Mouse (Mus musculus) ovary, adult 18-20 months (tissue): Measurements from ENCODE around the gene Spag8.

Source experiments
- DNase-seq: peaks from one replicate; pipeline ENCODE4 v3.0.0; 2022; ENCODE audit warnings: low spot score, mixed read lengths

The Spag8 gene

GRCm38 (mm10) chr4:43649783-43650182 is 3.6 kb downstream of the Spag8 start:
- DNase-seq = no peak

- DNase-seq = no peak
Observed at GRCm38 (mm10) chr4:43640491-43640890, 12.9 kb downstream of the Spag8 start.

- peak; percentile 1 for DNase-seq
Observed at GRCm38 (mm10) chr4:43640076-43640475, 13.3 kb downstream of the Spag8 start.

DNA sequence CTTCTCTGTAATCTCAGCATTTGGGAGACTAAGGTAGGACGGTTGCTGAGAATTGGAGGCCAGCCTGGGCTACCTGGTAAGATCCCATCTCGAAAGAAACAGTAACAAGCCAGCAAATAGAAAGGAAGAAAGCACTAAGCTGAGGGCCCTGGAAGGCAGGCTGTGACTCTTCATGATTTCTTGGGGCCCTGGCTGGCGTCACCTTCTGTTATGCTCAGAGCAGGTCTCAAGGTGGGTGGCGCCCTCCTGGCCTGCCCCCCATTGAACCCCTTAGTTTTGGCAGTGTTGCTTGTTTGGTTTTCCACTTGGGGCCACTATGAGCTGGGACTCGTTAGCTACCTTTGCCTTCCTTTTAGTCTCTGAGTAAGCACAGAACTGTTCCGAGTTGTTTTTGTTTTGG is 16.6 kb downstream of the Spag8 start:
- DNase-seq = no peak

DNA sequence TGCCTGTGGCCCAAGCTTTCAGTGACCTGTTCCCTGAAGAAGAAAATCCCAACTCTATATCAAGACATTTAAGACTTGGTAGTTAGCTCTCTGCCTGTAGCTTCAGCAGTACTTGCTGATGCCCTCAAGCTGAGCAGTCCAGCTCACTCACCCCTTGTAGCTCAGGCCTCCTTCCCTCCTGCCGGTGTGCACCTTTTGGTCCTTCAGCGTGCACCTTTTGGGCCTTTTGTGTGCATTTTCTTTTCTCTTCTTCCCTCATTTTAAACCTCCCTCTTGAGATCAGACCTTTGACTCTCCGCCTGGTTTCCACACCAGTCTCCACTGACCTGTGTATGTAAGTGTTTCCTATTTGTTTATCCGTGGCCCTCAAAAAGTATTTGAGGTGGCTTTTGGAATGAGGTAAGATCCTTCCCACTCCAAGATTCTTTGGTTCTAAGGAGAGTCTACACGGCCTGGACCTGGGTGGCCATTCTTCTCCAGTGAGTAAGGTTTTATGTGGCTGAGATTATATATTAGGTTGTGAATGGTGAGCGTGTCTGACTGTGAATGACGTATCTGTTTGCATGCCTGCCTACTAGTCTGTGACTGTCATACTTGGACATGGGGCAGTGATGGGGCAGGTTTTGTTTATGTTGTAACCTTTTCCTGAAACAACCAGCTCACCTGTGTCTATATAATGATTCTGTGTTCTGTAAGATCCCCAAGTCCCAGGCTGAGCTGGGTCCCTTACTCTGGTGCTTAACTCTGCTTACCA is 18.6 kb downstream of the Spag8 start:
- no peak for DNase-seq

DNA sequence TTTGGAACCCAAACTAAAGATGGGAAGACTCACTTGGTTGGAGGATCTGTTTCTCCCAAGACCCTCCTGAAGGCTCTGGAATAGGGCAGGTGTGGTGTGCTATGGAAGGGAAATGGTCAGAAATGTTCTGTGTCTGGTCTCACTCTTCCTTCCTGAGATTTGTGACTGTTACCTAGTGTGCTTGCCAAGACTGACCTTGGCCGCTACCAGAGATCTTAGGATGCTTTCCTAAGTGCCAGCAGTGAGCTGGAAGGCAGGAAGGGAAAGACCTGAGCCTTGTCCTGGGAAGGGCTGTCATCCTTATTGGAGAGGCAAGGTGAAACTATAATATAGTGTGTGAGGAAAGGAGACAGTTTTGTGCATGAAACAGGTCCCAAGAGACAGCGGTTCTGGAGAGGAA is 19.7 kb downstream of the Spag8 start:
- DNase-seq = no peak

- DNase-seq = no peak
Observed at GRCm38 (mm10) chr4:43633296-43633695, 20.1 kb downstream of the Spag8 start.

- DNase-seq = no peak
Observed at GRCm38 (mm10) chr4:43631956-43632920, 21.2 kb downstream of the Spag8 start.

DNA sequence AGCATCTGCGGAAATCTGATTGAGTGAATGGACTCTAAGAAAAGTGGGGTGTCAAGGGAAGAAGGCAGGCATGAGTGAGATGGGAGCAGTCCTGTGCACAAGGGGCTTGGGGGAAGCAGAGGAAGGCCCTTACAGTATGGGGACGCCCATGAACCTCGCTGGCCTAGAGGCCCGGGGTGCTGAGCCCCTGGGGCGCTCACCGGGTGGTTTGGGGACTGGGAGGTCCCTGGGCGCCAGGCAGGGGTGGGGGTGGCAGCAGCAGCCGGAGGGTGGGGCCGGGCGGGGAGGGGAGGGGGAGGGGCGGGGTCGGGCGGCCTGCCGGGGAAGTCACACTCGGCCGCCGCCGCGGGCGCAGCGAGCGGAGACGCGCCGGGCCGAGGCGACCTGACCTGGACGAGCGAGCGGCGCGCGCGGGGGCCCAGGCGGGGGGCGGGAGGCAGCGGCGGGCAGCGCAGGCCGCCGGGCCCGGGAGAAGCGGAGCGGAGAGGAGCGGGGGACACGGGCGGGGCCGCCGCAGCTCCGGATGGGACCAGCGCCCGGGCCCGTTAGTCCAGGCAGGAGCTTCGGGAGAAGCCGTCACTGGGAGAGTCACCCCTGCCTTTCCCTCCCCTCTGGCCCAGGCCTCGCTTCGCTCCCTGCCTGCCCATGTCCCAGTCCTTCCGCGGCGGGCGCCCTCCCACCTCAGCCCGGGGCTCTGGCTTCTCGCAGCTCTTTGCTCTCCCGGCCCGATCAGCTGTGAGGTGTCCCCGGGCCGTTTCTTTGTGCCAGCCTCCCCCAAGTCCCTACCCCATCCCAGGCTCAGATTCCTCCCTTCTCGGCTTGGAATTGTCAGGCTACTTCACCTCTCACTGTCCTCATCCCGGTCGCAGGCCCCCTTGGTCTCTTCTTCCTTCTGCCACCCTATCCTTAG is 22.1 kb downstream of the Spag8 start, which contains the start of gene Npr2:
Npr2 (plus strand) TSS at position 890 of the 910 bp plus-strand sequence.
- DNase-seq = peak; percentile 48

GRCm38 (mm10) chr4:43630671-43631045 is 22.7 kb downstream of the Spag8 start:
- DNase-seq = no peak

- DNase-seq = peak; percentile 64
Observed at GRCm38 (mm10) chr4:43630030-43630581, 23.3 kb downstream of the Spag8 start.

GRCm38 (mm10) chr4:43629106-43629817 is 24.1 kb downstream of the Spag8 start:
- DNase-seq = no peak

- no peak for DNase-seq
Observed at GRCm38 (mm10) chr4:43620146-43620778, 33.1 kb downstream of the Spag8 start.

- DNase-seq = no peak
Observed at GRCm38 (mm10) chr4:43613060-43613730, 40.2 kb downstream of the Spag8 start.

GRCm38 (mm10) chr4:43612534-43612933 is 40.9 kb downstream of the Spag8 start:
- DNase-seq = no peak

- no peak for DNase-seq
Observed at GRCm38 (mm10) chr4:43604751-43605685, 48.4 kb downstream of the Spag8 start.

- no peak for DNase-seq
Observed at GRCm38 (mm10) chr4:43604099-43604498, 49.3 kb downstream of the Spag8 start.
